Comparison of ENCODE assay signal across 15 mouse cellular contexts in genomic region chr1:93225226-93225625, GRCm38 (mm10). TPM values are rescaled to one million over a fixed set of nuclear protein-coding genes. Genes with fewer than 3 reads are reported as not detected.
DNase-seq lines count a peak whose midpoint lies in the region; ATAC-seq and TF ChIP-seq lines count a peak whose summit lies in the region.
"Had no signal": no experiment of that assay in that cellular context is flagged by ENCODE, and none has a peak within 500 bp of the region (broad histone marks: within the 10 kb centered on the region; RNA-seq: fewer than 3 reads in every experiment).

No protein-coding gene starts in this region.

- no peaks in the 10 kb centered on the region for H3K27me3 ChIP-seq in hindbrain, embryonic 14.5 days (ENCODE audit: control insufficient read depth, insufficient read depth, low read length)
- peaks cover 20% of the 10 kb centered on the region for H3K27me3 ChIP-seq in hindbrain, embryonic 12.5 days
- H3K27me3 ChIP-seq in lung, embryonic 14.5 days (ENCODE audit: insufficient read depth, low read length): no peaks in the 10 kb centered on the region
- H3K27me3 ChIP-seq in embryonic facial prominence, embryonic 11.5 days (ENCODE audit: control insufficient read depth, insufficient read depth, low read length): no peaks in the 10 kb centered on the region
- no peaks in the 10 kb centered on the region for H3K27me3 ChIP-seq in limb, embryonic 11.5 days (ENCODE audit: control insufficient read depth, insufficient read depth, low read length)

- H3K36me3 ChIP-seq in hindbrain, embryonic 14.5 days (replicated peaks; ENCODE audit: control insufficient read depth, insufficient read depth): no peaks in the 10 kb centered on the region
- H3K36me3 ChIP-seq in hindbrain, embryonic 12.5 days: no peaks in the 10 kb centered on the region
- no peaks in the 10 kb centered on the region for H3K36me3 ChIP-seq in lung, embryonic 14.5 days (ENCODE audit: insufficient read depth)
- no peaks in the 10 kb centered on the region for H3K36me3 ChIP-seq in embryonic facial prominence, embryonic 11.5 days (replicated peaks; ENCODE audit: control insufficient read depth, insufficient read depth, low read depth, low read length)
- no peaks in the 10 kb centered on the region for H3K36me3 ChIP-seq in limb, embryonic 11.5 days (ENCODE audit: control insufficient read depth, insufficient read depth, low read length)
- H3K36me3 ChIP-seq: neural tube, embryonic 12.5 days had no signal

- no peak overlapping the region for H3K4me2 ChIP-seq in hindbrain, embryonic 14.5 days (replicated peaks)
- H3K4me2 ChIP-seq in hindbrain, embryonic 12.5 days (replicated peaks): no peak overlapping the region
- H3K4me2 ChIP-seq in lung, embryonic 14.5 days: no peak overlapping the region
- H3K4me2 ChIP-seq in embryonic facial prominence, embryonic 11.5 days (ENCODE audit: low read depth, low read length): no peak overlapping the region
- no peak overlapping the region for H3K4me2 ChIP-seq in limb, embryonic 11.5 days (ENCODE audit: low read depth, severe bottlenecking)
- H3K4me2 ChIP-seq: heart, embryonic 11.5 days; neural tube, embryonic 12.5 days had no signal

- TF ChIP-seq CTCF in lung, embryonic 14.5 days (IDR thresholded peaks at IDR 0.05; ENCODE audit: low read depth): no peak

- no peaks in the 10 kb centered on the region for H3K9me3 ChIP-seq in hindbrain, embryonic 14.5 days (ENCODE audit: control insufficient read depth, low read length)
- H3K9me3 ChIP-seq in hindbrain, embryonic 12.5 days (replicated peaks): no peaks in the 10 kb centered on the region
- no peaks in the 10 kb centered on the region for H3K9me3 ChIP-seq in lung, embryonic 14.5 days (ENCODE audit: low read depth, low read length)
- H3K9me3 ChIP-seq in embryonic facial prominence, embryonic 11.5 days (replicated peaks; ENCODE audit: control insufficient read depth, low read length): no peaks in the 10 kb centered on the region
- H3K9me3 ChIP-seq in limb, embryonic 11.5 days (ENCODE audit: control insufficient read depth, low read length): no peaks in the 10 kb centered on the region
- H3K9me3 ChIP-seq: neural tube, embryonic 12.5 days had no signal

- H3K9ac ChIP-seq in hindbrain, embryonic 14.5 days: no peak overlapping the region
- no peak overlapping the region for H3K9ac ChIP-seq in hindbrain, embryonic 12.5 days
- H3K9ac ChIP-seq in lung, embryonic 14.5 days: no peak overlapping the region
- no peak overlapping the region for H3K9ac ChIP-seq in embryonic facial prominence, embryonic 11.5 days (replicated peaks; ENCODE audit: low read length)
- no peak overlapping the region for H3K9ac ChIP-seq in limb, embryonic 11.5 days (ENCODE audit: low read length)
- H3K9ac ChIP-seq: neural tube, embryonic 12.5 days had no signal

- 56% methylated on average over 4 of the region's 4 CpGs for WGBS in hindbrain, embryonic 14.5 days
- WGBS in hindbrain, embryonic 12.5 days: 45% methylated on average over 4 of the region's 4 CpGs
- WGBS in lung, embryonic 14.5 days: 22% methylated on average over 4 of the region's 4 CpGs
- WGBS in embryonic facial prominence, embryonic 11.5 days: 32% methylated on average over 4 of the region's 4 CpGs
- 18% methylated on average over 4 of the region's 4 CpGs for WGBS in limb, embryonic 11.5 days

- 0 out of 2 replicates have a peak overlapping the region, but pooled peaks have one; percentile 17 for H3K27ac ChIP-seq in hindbrain, embryonic 14.5 days
- H3K27ac ChIP-seq in hindbrain, embryonic 12.5 days: no peak overlapping the region
- no peak overlapping the region for H3K27ac ChIP-seq in lung, embryonic 14.5 days (ENCODE audit: low read depth)
- no peak overlapping the region; the same call in 1 of the 2 replicates for H3K27ac ChIP-seq in embryonic facial prominence, embryonic 11.5 days (replicated peaks; ENCODE audit: low read depth, low read length)
- H3K27ac ChIP-seq in limb, embryonic 11.5 days (replicated peaks; ENCODE audit: low read depth, low read length): peak overlapping the region; percentile 72
- H3K27ac ChIP-seq: neural tube, embryonic 12.5 days had no signal

- DNase-seq in hindbrain, embryonic 14.5 days (ENCODE audit: low spot score): no peak
- DNase-seq in lung, embryonic 14.5 days: peak; percentile 32
- DNase-seq in lung, adult 18-20 months: no peak
- peak; percentile 48 for DNase-seq in embryonic facial prominence, embryonic 11.5 days (ENCODE audit: low spot score)
- peak; percentile 63 for DNase-seq in limb, embryonic 11.5 days (ENCODE audit: low spot score)
- no peak for DNase-seq in thymus, postnatal 0 days (ENCODE audit: low spot score)
- DNase-seq in left cerebral cortex, adult 11 months (ENCODE audit: low spot score): no peak
- DNase-seq: adrenal gland, postnatal 10 days; B cell, adult 2 months; cerebellum, adult 9-10 months; lung, adult 2 months; right cerebral cortex, postnatal 4 days had no signal

- H3K4me3 ChIP-seq in hindbrain, embryonic 14.5 days (replicated peaks; ENCODE audit: low read length): no peak overlapping the region
- H3K4me3 ChIP-seq in hindbrain, embryonic 12.5 days: no peak overlapping the region
- no peak overlapping the region for H3K4me3 ChIP-seq in lung, embryonic 14.5 days (ENCODE audit: low read depth, low read length)
- H3K4me3 ChIP-seq in embryonic facial prominence, embryonic 11.5 days (ENCODE audit: low read depth, low read length): no peak overlapping the region
- no peak overlapping the region for H3K4me3 ChIP-seq in limb, embryonic 11.5 days (ENCODE audit: low read depth, low read length)
- H3K4me3 ChIP-seq: neural tube, embryonic 12.5 days had no signal

- ATAC-seq in hindbrain, embryonic 14.5 days (ENCODE audit: low FRiP score): no peak
- no peak for ATAC-seq in hindbrain, embryonic 12.5 days (ENCODE audit: low FRiP score)
- no peak for ATAC-seq in lung, embryonic 14.5 days (ENCODE audit: insufficient read depth)
- no peak for ATAC-seq in embryonic facial prominence, embryonic 11.5 days (replicated peaks; ENCODE audit: insufficient number of reproducible peaks, low FRiP score, low TSS enrichment, low read depth)
- no peak for ATAC-seq in limb, embryonic 11.5 days (ENCODE audit: insufficient number of reproducible peaks, low FRiP score, low TSS enrichment, low read depth)

- peaks cover 7% of the 10 kb centered on the region for H3K4me1 ChIP-seq in hindbrain, embryonic 14.5 days (replicated peaks; ENCODE audit: control insufficient read depth, insufficient read depth, low read length)
- H3K4me1 ChIP-seq in hindbrain, embryonic 12.5 days: peaks cover 38% of the 10 kb centered on the region
- H3K4me1 ChIP-seq in lung, embryonic 14.5 days (ENCODE audit: insufficient read depth): peaks cover 4% of the 10 kb centered on the region; the same call in 1 of the 2 replicates
- H3K4me1 ChIP-seq in embryonic facial prominence, embryonic 11.5 days (ENCODE audit: control insufficient read depth, insufficient read depth, low read length): no peaks in the 10 kb centered on the region; the same call in 1 of the 2 replicates
- peaks cover 50% of the 10 kb centered on the region for H3K4me1 ChIP-seq in limb, embryonic 11.5 days (ENCODE audit: control insufficient read depth, insufficient read depth, low read length)

RNA-seq across cellular contexts. Expression of gene Sned1, which starts 10.4 kb away (rescaled TPM):
- 9.4 and 10.9 TPM in 2 replicates for polyA plus RNA-seq in hindbrain, embryonic 14.5 days (2014; fragmentation: Nextera tagmentation; extraction: Ambion mirVana)
- 15.2 and 16.2 TPM in 2 replicates for polyA plus RNA-seq in hindbrain, embryonic 12.5 days (2016; fragmentation: Nextera tagmentation; extraction: Ambion mirVana)
- 27.8 and 30.1 TPM in 2 replicates for polyA plus RNA-seq in lung, embryonic 14.5 days (2014; fragmentation: Nextera tagmentation; extraction: Ambion mirVana)
- 5.3 and 5.6 TPM in 2 replicates for polyA plus RNA-seq in embryonic facial prominence, embryonic 11.5 days (2014; fragmentation: Nextera tagmentation; extraction: Ambion mirVana)
- polyA plus RNA-seq in limb, embryonic 11.5 days (2014; fragmentation: Nextera tagmentation; extraction: Ambion mirVana): 15.0 and 17.5 TPM in 2 replicates
- polyA plus RNA-seq in thymus, postnatal 0 days (2015; fragmentation: Nextera tagmentation; extraction: Ambion mirVana): 0.57 and 0.78 TPM in 2 replicates

RNA-seq across cellular contexts. Expression of gene Crocc2, which starts 56.7 kb away (rescaled TPM):
- polyA plus RNA-seq in hindbrain, embryonic 14.5 days (2014; fragmentation: Nextera tagmentation; extraction: Ambion mirVana): 0.22 and 0.50 TPM in 2 replicates
- 0.44 and 0.45 TPM in 2 replicates for polyA plus RNA-seq in hindbrain, embryonic 12.5 days (2016; fragmentation: Nextera tagmentation; extraction: Ambion mirVana)
- 2.8 and 3.7 TPM in 2 replicates for polyA plus RNA-seq in lung, embryonic 14.5 days (2014; fragmentation: Nextera tagmentation; extraction: Ambion mirVana)
- polyA plus RNA-seq in embryonic facial prominence, embryonic 11.5 days (2014; fragmentation: Nextera tagmentation; extraction: Ambion mirVana): 0.14 and 0.25 TPM in 2 replicates
- polyA plus RNA-seq in limb, embryonic 11.5 days (2014; fragmentation: Nextera tagmentation; extraction: Ambion mirVana): 0.28 and 0.32 TPM in 2 replicates
- polyA plus RNA-seq in thymus, postnatal 0 days (2015; fragmentation: Nextera tagmentation; extraction: Ambion mirVana): 0.08 and 0.10 TPM in 2 replicates

Comparison
In these comparisons a context has a peak if more than half of its experiments do, and no peak if none do; other contexts are left out.
1. DNase-seq: peak in lung, embryonic 14.5 days (single experiment), embryonic facial prominence, embryonic 11.5 days (single experiment) and limb, embryonic 11.5 days (single experiment); none in hindbrain, embryonic 14.5 days (single experiment), lung, adult 18-20 months (0 of 2), thymus, postnatal 0 days (single experiment) and left cerebral cortex, adult 11 months (single experiment).
2. H3K27ac ChIP-seq: peak in hindbrain, embryonic 14.5 days (single experiment) and limb, embryonic 11.5 days (single experiment); none in hindbrain, embryonic 12.5 days (single experiment), lung, embryonic 14.5 days (single experiment) and embryonic facial prominence, embryonic 11.5 days (single experiment).